Mouse (Mus musculus) CH12.LX (cell line): ENCODE measurements around the gene Zfp445. TPM values are rescaled to one million over a fixed set of nuclear protein-coding genes. Genes with fewer than 3 reads are reported as not detected.

Source experiments
- DNase-seq: peaks from one replicate; pipeline ENCODE4 v3.0.0-alpha.2; 2013; ENCODE audit errors: extremely low read depth
- H3K27ac ChIP-seq: 2 replicates; pipeline ENCODE4 v1.5.1; 2012; ENCODE audit warnings: low read depth, mild to moderate bottlenecking, control low read depth, moderate library complexity; ENCODE audit not compliant: insufficient read depth
- H3K27me3 ChIP-seq: replicated peaks from 2 replicates; pipeline ENCODE3; 2012; ENCODE audit warnings: inconsistent platforms
- H3K36me3 ChIP-seq, 2 experiments: replicated peaks in 1 of 2; 2 replicates each; pipeline versions ENCODE3 to v1.6.1; 2012; ENCODE audit warnings: inconsistent platforms in 1 of 2, low read length in 1 of 2, mild to moderate bottlenecking in 1 of 2, mixed read lengths in 1 of 2, moderate library complexity in 1 of 2; ENCODE audit not compliant: control insufficient read depth in 1 of 2, insufficient read depth in 1 of 2
- H3K4me1 ChIP-seq, 2 experiments: 2 replicates each; pipeline ENCODE4 v1.6.1; 2012; ENCODE audit warnings: inconsistent platforms in 1 of 2, moderate library complexity in 1 of 2; ENCODE audit not compliant: insufficient read depth in 2 of 2, control insufficient read depth in 1 of 2
- H3K4me2 ChIP-seq: 2 replicates; pipeline ENCODE4 v1.6.1; 2012; ENCODE audit warnings: low read depth, mild to moderate bottlenecking, control low read depth; ENCODE audit not compliant: poor library complexity, insufficient read depth, severe bottlenecking
- H3K4me3 ChIP-seq, 3 experiments: fragments of 150-350 bp in 1 of 3; sonication (generic) in 1 of 3; replicated peaks in 1 of 3; 2 replicates each; pipeline versions ENCODE3 to v1.5.1; 2011 to 2012; ENCODE audit warnings: low read depth in 2 of 3, low read length in 2 of 3, mild to moderate bottlenecking in 2 of 3, moderate library complexity in 2 of 3, control low read depth in 1 of 3, improper control_type of control experiment in 1 of 3, inconsistent platforms in 1 of 3, mixed read lengths in 1 of 3; ENCODE audit not compliant: poor library complexity in 1 of 3
- H3K79me2 ChIP-seq: replicated peaks from 2 replicates; pipeline ENCODE4 v1.6.1; 2012; ENCODE audit warnings: mild to moderate bottlenecking, moderate library complexity; ENCODE audit not compliant: control insufficient read depth, poor library complexity, insufficient read depth, severe bottlenecking; ENCODE audit errors: extremely low read depth
- H3K9ac ChIP-seq: 2 replicates; pipeline ENCODE4 v1.6.1; 2012; ENCODE audit warnings: low read depth, mild to moderate bottlenecking, control low read depth, moderate library complexity; ENCODE audit not compliant: insufficient read depth
- H3K9me3 ChIP-seq: replicated peaks from 2 replicates; pipeline ENCODE3; 2012; ENCODE audit warnings: low read length, inconsistent platforms, mixed read lengths
- ELF1 ChIP-seq: IDR thresholded peaks from 2 replicates; pipeline ENCODE4 v1.6.1; 2014; ENCODE audit warnings: low read depth, mild to moderate bottlenecking, inconsistent platforms, low read length, improper control_type of control experiment
- EP300 ChIP-seq: IDR thresholded peaks from 2 replicates; pipeline ENCODE4 v1.6.1; 2011; ENCODE audit warnings: low read length, improper control_type of control experiment
- HCFC1 ChIP-seq: IDR thresholded peaks from 2 replicates; pipeline ENCODE4 v1.6.1; 2012; ENCODE audit warnings: low read depth, mild to moderate bottlenecking, inconsistent platforms, low read length, improper control_type of control experiment
- IRF4 ChIP-seq: IDR thresholded peaks from 2 replicates; pipeline ENCODE4 v1.6.1; 2014; ENCODE audit warnings: low read depth, mild to moderate bottlenecking, inconsistent platforms, low read length, improper control_type of control experiment
- JUND ChIP-seq: conservative IDR thresholded peaks from 2 replicates; pipeline ENCODE4 v1.6.1; 2011; ENCODE audit warnings: low read depth, low read length, improper control_type of control experiment
- MAZ ChIP-seq: IDR thresholded peaks from 2 replicates; pipeline ENCODE4 v1.6.1; 2012; ENCODE audit warnings: low read depth, mild to moderate bottlenecking, inconsistent platforms, low read length, improper control_type of control experiment, moderate library complexity
- MEF2A ChIP-seq: IDR thresholded peaks from 2 replicates; pipeline ENCODE4 v1.6.1; 2014; ENCODE audit warnings: low read depth, mild to moderate bottlenecking, inconsistent platforms, low read length, improper control_type of control experiment, borderline replicate concordance
- MXI1 ChIP-seq: IDR thresholded peaks from 2 replicates; pipeline ENCODE4 v1.6.1; 2011; ENCODE audit warnings: mild to moderate bottlenecking, low read depth, low read length, improper control_type of control experiment
- MYC ChIP-seq: IDR thresholded peaks from 2 replicates; pipeline ENCODE4 v1.6.1; 2011; ENCODE audit warnings: low read depth, mild to moderate bottlenecking, improper control_type of control experiment, low read length
- NELFE ChIP-seq: IDR thresholded peaks from 2 replicates; pipeline ENCODE4 v1.6.1; 2011; ENCODE audit warnings: low read depth, low read length, improper control_type of control experiment
- NRF1 ChIP-seq: IDR thresholded peaks from 2 replicates; pipeline ENCODE4 v1.6.1; 2014; ENCODE audit warnings: low read depth, mild to moderate bottlenecking, inconsistent platforms, low read length, improper control_type of control experiment, moderate library complexity
- POLR2A ChIP-seq: IDR thresholded peaks from 2 replicates; pipeline ENCODE4 v1.6.1; 2011; ENCODE audit warnings: low read depth, mild to moderate bottlenecking, improper control_type of control experiment, low read length
- SIN3A ChIP-seq: IDR thresholded peaks from 2 replicates; pipeline ENCODE4 v1.6.1; 2012; ENCODE audit warnings: low read length, improper control_type of control experiment, inconsistent platforms
- UBTF ChIP-seq: IDR thresholded peaks from 2 replicates; pipeline ENCODE4 v1.6.1; 2012; ENCODE audit warnings: low read depth, mild to moderate bottlenecking, inconsistent platforms, low read length, improper control_type of control experiment, moderate library complexity
- USF1 ChIP-seq: IDR thresholded peaks from 2 replicates; pipeline ENCODE4 v1.6.1; 2014; ENCODE audit warnings: low read depth, mild to moderate bottlenecking, inconsistent platforms, low read length, improper control_type of control experiment
- ZKSCAN1 ChIP-seq: IDR thresholded peaks from 2 replicates; pipeline ENCODE4 v1.6.1; 2012; ENCODE audit warnings: low read depth, inconsistent platforms, low read length, improper control_type of control experiment, borderline replicate concordance
- ZNF384 ChIP-seq: IDR thresholded peaks from 2 replicates; pipeline ENCODE4 v1.6.1; 2012; ENCODE audit warnings: low read depth, low read length, improper control_type of control experiment, inconsistent platforms
- dilution Hi-C: fragments of 300-500 bp; cut with MboI; formaldehyde crosslinking; loops from 2 replicates; pipeline ENCODE4 v1.14.3; 2020; ENCODE audit warnings: low sequenced_read_pairs; ENCODE audit not compliant: extremely low pct_unique_long_range_greater_than_20kb, extremely low pct_ligation_motif_present
- in situ Hi-C: fragments of 300-500 bp; cut with MboI; formaldehyde crosslinking; loops from 3 replicates; pipeline ENCODE4 v1.14.3; 2019; ENCODE audit warnings: low sequenced_read_pairs, low pct_ligation_motif_present, low pct_unique_long_range_greater_than_20kb, mixed read lengths
- polyA plus RNA-seq: library from polyadenylated mRNA; unstranded; fragments of >175 nt; gene quantifications from 2 replicates; pipeline ENCODE4 v1.2.1, GENCODE M21; 2012; ENCODE audit warnings: low read depth; ENCODE audit not compliant: insufficient read length
- total RNA-seq, 2 experiments: library from RNA; depleted of rRNA; stranded (reverse); fragments of 300-350 nt in 1 of 2; fragments of >200 nt in 1 of 2; gene quantifications; 2 replicates each; pipeline ENCODE4 v1.2.3; 2012 to 2014

Zfp445 gene
- total and polyA plus RNA-seq, 3 experiments = 43.7 to 55.5 (median 53.8) TPM

GRCm38 (mm10) chr9:122807186-122807585 lies 58.6 kb downstream of the Zfp445 start:
- Histone ChIP-seq H3K9ac (no peak overlapping the region), H3K9me3 (no peaks in the 10 kb centered on the region), H3K79me2 (no peaks in the 10 kb centered on the region; the same call in 1 of the 2 replicates), H3K4me2 (no peak overlapping the region), H3K4me3 (no peak overlapping the region), H3K36me3 (peaks cover 3 to 23% of the 10 kb centered on the region in 2 experiments), H3K4me1 (peaks cover 5 to 14% of the 10 kb centered on the region in 2 experiments), H3K27ac (no peak overlapping the region), H3K27me3 (no peaks in the 10 kb centered on the region)
- DNase-seq = no peak
- in situ Hi-C loops = no loop called here
- dilution Hi-C loops = no loop called here
- TF ChIP-seq IRF4 (no peak), SIN3A (no peak), POLR2A (no peak), USF1 (no peak), JUND (no peak), HCFC1 (no peak), ZKSCAN1 (no peak), MAZ (no peak), ELF1 (no peak), MYC (no peak), EP300 (no peak), MEF2A (no peak), NRF1 (no peak), ZNF384 (no peak)

DNA sequence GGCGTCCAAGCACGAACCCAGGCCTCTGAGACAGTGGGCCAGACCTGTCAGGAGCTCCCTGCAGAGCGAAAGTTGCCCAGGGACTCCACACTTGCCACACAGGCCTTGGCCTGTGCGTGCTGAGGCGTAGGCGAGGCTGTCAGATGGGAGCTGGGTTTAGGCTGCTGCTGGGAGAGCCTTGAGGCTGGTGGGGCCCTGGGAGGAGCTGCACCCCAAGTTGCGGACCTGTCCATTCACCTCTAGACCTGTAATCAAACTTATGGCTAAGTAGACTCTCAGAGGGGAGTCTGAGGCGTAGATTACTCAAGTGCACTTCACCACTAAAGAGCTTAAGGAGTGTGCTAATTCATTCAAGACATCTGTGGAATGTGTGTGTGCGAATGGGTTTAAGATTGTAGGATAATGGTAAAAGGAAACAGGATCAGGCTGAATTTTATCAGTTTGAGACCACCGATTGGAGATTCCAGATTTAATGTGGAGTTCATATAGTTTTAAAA lies 59.9 kb downstream of the Zfp445 start:
- H3K4me3 ChIP-seq = peak overlapping the region; percentile 54 to 73 (median 60)
- H3K27me3 ChIP-seq = no peaks in the 10 kb centered on the region
- in situ Hi-C loops = no loop called here
- H3K9me3 ChIP-seq = no peaks in the 10 kb centered on the region
- peaks cover 3 to 17% of the 10 kb centered on the region in 2 experiments for H3K36me3 ChIP-seq
- TF ChIP-seq MXI1 (no peak), UBTF (no peak), NELFE (0 out of 2 replicates have a peak, but pooled peaks have one; percentile 5)
- TF ChIP-seq, all 38 proteins: peak for 1
- Histone ChIP-seq H3K9ac (peak overlapping the region; percentile 60), H3K4me1 (peaks cover 5 to 14% of the 10 kb centered on the region in 2 experiments), H3K27ac (peak overlapping the region; percentile 58), H3K4me2 (peak overlapping the region; percentile 89), H3K79me2 (no peaks in the 10 kb centered on the region; the same call in 1 of the 2 replicates)
- DNase-seq = no peak
- dilution Hi-C loops = no loop called here
